Mouse (Mus musculus) cerebellum, adult 9-11 months (tissue): Measurements from ENCODE around the gene Hspd1.
"Not testable (repeated sequence)": the region's sequence is repeated elsewhere in the genome, so short reads cannot be mapped to it uniquely, and the experiment has no call there.

Source experiments
- DNase-seq: peaks from one replicate; pipeline ENCODE4 v3.0.0; 2022

Hspd1 gene

GRCm38 (mm10) chr1:55086868-55087400, 1.1 kb downstream of the Hspd1 start:
- DNase-seq = no peak

GRCm38 (mm10) chr1:55085781-55086366, 2.2 kb downstream of the Hspd1 start:
- DNase-seq = no peak

GRCm38 (mm10) chr1:55082106-55082505, 5.9 kb downstream of the Hspd1 start:
- no peak for DNase-seq

GRCm38 (mm10) chr1:55079677-55080076, 8.4 kb downstream of the Hspd1 start:
- no peak for DNase-seq

- DNase-seq = no peak
Observed at GRCm38 (mm10) chr1:55076849-55077516, 11.1 kb downstream of the Hspd1 start.

GRCm38 (mm10) chr1:55076395-55076743, 11.7 kb downstream of the Hspd1 start:
- no peak for DNase-seq

GRCm38 (mm10) chr1:55075652-55076394, 12.2 kb downstream of the Hspd1 start:
- DNase-seq = no peak

GRCm38 (mm10) chr1:55074757-55075156, 13.3 kb downstream of the Hspd1 start:
- no peak for DNase-seq

GRCm38 (mm10) chr1:55072328-55072727, 15.7 kb downstream of the Hspd1 start:
- not testable (repeated sequence) for DNase-seq

- no peak for DNase-seq
Observed at GRCm38 (mm10) chr1:55061772-55062171, 26.3 kb downstream of the Hspd1 start.

- DNase-seq = no peak
Observed at GRCm38 (mm10) chr1:55061099-55061498, 26.9 kb downstream of the Hspd1 start.

GRCm38 (mm10) chr1:55058383-55058782, 29.7 kb downstream of the Hspd1 start:
- not testable (repeated sequence) for DNase-seq

- no peak for DNase-seq
Observed at GRCm38 (mm10) chr1:55055322-55056115, 32.5 kb downstream of the Hspd1 start.

GRCm38 (mm10) chr1:55053596-55053995, 34.4 kb downstream of the Hspd1 start:
- no peak for DNase-seq

- DNase-seq = no peak
Observed at GRCm38 (mm10) chr1:55053005-55053404, 35.0 kb downstream of the Hspd1 start.

- peak; percentile 100 for DNase-seq
Observed at GRCm38 (mm10) chr1:55052355-55052953, 35.6 kb downstream of the Hspd1 start, which contains the start of gene Coq10b. TSS of gene Coq10b (plus strand) at chr1:55052770.

- no peak for DNase-seq
Observed at GRCm38 (mm10) chr1:55051671-55052070, 36.4 kb downstream of the Hspd1 start.

- DNase-seq = no peak
Observed at GRCm38 (mm10) chr1:55048841-55049587, 39.0 kb downstream of the Hspd1 start.

- DNase-seq = no peak
Observed at GRCm38 (mm10) chr1:55043164-55043563, 44.9 kb downstream of the Hspd1 start.

GRCm38 (mm10) chr1:55042246-55042645, 45.8 kb downstream of the Hspd1 start:
- no peak for DNase-seq

- no peak for DNase-seq
Observed at GRCm38 (mm10) chr1:55041691-55042090, 46.4 kb downstream of the Hspd1 start.

GRCm38 (mm10) chr1:55039944-55040343, 48.1 kb downstream of the Hspd1 start:
- no peak for DNase-seq
